Mouse (Mus musculus) bone marrow, adult 2 months (tissue): ENCODE results near the gene Swap70.

Experiments
- CTCF ChIP-seq: fragments of 200-500 bp; IDR thresholded peaks from 2 replicates; pipeline ENCODE4 v1.5.1; 2011; ENCODE audit warnings: low read length, control low read depth; ENCODE audit not compliant: control insufficient read depth, insufficient read depth
- POLR2A ChIP-seq: fragments of 200-500 bp; IDR thresholded peaks from 2 replicates; pipeline ENCODE4 v1.6.1; 2011; ENCODE audit warnings: low read depth, mild to moderate bottlenecking, control low read depth, low read length, borderline replicate concordance; ENCODE audit not compliant: control insufficient read depth

DNA sequence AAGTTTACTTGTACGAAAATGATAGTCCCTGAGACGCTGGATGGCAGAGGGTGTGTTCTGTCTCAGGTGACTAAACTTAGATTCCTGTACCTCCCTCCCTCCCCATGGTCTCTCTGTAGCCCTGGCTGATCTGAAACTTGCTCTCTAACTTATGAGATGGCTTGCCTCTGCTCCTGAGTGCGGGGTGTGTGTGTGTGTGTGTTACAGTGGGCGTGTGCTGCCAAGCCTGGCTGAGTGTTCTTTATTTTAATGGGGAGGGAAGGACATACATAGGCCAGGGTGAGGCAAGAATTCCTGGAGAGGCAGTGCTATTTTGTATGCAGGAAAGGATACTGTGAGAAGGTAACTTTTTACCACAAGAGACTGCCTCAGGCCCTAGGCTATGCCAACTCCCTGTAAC lies 95.9 kb downstream of the Swap70 start:
- TF ChIP-seq POLR2A = no peak
- no peak for TF ChIP-seq CTCF
